Mouse (Mus musculus) lung, postnatal 36 days (tissue): ENCODE data around the gene Miip.

Experiments used
- DNase-seq: peaks from one replicate; pipeline ENCODE4 v3.0.0; 2022; ENCODE audit warnings: mixed read lengths

Gene Miip

DNA sequence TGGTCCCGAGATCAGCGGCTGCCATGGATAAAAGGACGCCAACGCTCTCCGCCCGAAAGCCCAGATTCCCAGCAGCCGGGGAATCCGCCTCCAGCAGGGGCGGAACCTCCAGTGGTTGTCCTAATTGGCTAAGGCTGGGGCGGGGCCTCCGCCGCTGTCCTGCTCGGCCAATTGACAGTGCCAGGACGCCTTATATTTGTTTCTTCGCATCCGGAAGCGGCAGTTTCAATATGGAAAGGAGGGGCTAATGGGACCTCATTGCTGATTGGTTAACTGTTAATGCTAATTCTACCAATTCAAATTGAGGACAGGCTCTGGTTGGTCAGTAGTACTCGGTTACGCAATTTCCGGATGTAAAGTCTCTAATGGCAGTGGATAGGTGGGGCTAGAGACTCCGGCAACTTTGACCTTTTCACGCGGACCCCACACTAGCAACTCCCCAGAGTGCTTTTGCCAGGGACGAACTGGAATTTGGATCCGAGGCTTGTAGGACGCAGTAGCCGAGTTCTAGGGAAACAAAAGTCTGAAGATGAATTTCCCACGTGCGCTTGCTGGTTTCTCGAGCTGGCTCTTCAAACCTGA, at the start of gene Miip, which contains the start of gene Fv1:
TSS of gene Miip (minus strand) at position 367 of the 582 bp plus-strand sequence.
TSS of gene Fv1 (plus strand) at position 530 of the 582 bp plus-strand sequence.
- peak; percentile 99 for DNase-seq

GRCm38 (mm10) chr4:147909486-147909885, 40.9 kb upstream of the Miip start:
- DNase-seq, result peak; percentile 13

DNA sequence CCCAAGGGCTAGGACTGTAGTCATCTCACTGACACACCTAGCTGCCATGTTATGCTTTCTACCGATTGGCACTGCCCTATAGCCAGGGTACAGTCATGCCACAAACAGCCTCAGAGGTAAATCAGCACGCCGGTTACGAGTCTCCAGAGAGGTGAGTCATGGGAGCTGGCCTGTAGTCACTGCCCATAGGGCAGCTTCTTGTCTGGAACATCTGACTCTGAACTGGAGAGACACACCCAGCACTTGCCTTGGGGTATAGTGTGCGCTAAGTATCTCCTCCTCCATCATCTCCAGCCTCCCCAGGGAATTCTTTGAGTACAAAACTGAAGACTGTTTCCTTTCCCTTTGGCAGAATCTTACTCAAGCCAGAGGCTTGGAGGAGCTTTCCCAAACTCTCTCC, 37.6 kb upstream of the Miip start:
- DNase-seq, result no peak

- DNase-seq, result no peak
Measured at GRCm38 (mm10) chr4:147905090-147905659, 36.6 kb upstream of the Miip start.

DNA sequence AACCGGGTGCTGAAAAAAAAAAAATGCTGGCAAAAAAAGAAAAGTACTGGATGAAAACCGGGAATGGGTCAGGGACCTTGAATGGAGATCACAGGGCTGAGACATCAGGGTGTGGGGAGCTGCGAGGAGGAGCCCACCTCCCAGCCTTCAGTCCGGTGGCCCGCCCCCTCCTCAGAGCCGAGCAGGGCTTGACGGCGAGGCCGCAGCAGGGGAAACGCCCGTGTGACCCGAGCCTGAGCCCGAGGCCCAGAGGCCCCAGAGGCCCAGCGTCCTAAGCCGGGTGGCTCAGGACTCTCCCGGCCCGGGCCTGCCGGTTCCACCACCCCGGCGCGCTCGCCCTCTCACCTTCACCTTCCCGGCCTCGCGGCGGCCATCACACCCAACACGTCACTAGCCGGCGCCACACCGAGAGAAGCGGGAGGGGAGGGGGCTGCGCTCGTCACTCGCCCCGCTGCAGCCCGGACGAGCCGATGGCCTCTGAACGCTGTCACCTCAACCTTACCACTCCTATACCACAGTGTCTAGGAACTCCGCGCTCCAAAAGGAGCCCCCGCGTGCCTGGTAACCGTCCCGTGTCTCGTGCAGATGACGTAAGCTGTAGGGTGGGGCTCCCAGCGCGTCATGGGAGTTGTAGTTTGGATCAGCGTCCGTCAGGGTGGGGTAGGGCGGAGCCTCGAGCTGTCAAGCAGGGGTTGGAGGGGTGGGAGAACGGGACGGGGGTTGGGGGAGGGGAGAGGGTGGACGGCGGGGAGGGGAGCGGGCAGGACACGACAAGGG, 35.9 kb upstream of the Miip start, which contains the start of gene Mfn2:
TSS of gene Mfn2 (minus strand) at position 392 of the 777 bp plus-strand sequence.
- DNase-seq, result peak; percentile 95

DNA sequence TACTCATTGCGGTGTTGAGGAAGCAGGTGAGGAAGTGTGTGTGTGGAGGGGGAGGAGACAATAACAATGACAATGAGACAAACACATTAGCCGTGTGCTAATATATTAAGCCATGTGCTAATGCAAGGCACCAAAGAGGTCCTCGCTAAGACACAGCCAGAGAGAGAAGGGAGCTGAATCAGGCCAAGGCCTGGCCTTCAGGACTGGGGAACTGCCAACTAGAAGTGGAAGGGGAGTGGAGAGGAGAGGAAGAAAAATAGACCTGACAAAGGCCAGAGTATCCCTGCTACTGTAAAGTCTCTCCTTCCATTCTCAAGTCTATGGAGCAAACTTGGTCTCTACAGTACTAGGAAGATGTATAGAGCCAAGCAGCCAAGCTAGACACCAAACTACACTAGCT, 35.0 kb upstream of the Miip start:
- DNase-seq, result no peak

- no peak for DNase-seq
Measured at GRCm38 (mm10) chr4:147902906-147903500, 34.4 kb upstream of the Miip start.

GRCm38 (mm10) chr4:147900452-147900851, 31.8 kb upstream of the Miip start:
- DNase-seq, result no peak

- DNase-seq, result no peak
Measured at GRCm38 (mm10) chr4:147897348-147897747, 28.7 kb upstream of the Miip start.

GRCm38 (mm10) chr4:147896411-147896810, 27.8 kb upstream of the Miip start:
- no peak for DNase-seq

DNA sequence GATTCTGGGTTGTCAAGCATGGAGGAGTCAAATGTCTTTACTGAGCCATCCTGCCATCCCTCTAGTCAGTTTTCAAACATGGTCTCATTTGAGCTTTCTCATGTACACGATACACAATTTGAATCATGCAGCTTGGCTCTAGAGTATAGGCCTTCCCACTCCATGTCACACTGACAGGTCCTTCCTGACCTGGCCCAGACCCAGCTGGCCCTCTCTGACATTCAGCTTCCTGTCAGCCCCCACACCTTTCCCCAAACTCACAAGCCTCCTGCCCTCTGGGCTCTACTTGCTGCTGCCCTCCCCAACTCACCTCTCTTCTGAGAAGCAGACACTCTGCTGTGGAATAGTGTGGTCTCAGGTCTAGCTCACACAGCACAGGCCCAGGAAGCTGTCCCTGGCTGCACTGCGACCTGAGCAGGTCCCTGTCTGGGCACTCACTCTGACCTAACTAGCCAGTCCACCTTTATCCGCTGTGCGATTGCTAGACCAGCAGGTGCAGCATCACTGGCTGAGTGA, 27.3 kb upstream of the Miip start:
- DNase-seq, result no peak

DNA sequence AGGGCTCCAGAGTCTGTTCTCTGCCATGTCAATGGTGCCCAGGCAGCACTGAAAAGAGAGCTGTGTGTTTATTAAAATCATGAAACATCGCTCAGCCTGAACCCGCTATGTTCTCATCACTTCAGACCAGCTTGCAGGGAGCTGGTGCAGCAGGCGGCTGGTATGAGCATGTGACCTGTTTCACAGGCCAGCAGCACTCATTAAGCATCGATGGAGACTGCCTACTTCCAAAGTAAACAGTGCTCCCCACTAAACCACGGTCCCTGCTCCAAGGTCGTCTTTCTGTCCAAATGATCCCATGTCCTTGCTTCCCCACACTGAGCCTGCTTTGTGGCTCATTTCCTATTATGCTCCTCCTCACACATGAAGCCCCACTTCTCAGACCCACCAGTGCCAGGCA, 21.7 kb upstream of the Miip start:
- no peak for DNase-seq

- no peak for DNase-seq
Measured at GRCm38 (mm10) chr4:147888237-147888636, 19.6 kb upstream of the Miip start.

GRCm38 (mm10) chr4:147887277-147887676, 18.7 kb upstream of the Miip start:
- DNase-seq, result no peak

DNA sequence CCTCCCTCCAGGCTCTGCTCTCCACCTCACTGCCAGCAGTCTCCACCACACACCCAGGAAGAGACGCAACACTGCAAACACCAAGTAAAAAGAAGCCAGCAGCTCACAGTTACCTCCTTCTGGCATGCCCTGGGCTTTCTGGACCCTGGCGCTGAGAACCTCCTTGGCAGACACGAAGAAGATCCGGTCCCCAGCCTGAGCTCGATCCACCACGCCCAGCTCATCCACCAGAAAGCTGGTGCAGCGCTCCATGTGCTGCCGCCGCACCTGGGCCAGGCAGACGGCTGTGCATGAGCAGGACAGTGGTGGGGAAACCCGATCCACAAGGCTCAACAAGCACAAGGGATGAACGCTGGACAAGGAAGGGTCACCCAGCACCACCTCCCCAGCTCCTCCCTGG, 17.5 kb upstream of the Miip start:
- DNase-seq, result no peak

- no peak for DNase-seq
Measured at GRCm38 (mm10) chr4:147884138-147884537, 15.5 kb upstream of the Miip start.

GRCm38 (mm10) chr4:147883041-147883440, 14.4 kb upstream of the Miip start:
- no peak for DNase-seq

DNA sequence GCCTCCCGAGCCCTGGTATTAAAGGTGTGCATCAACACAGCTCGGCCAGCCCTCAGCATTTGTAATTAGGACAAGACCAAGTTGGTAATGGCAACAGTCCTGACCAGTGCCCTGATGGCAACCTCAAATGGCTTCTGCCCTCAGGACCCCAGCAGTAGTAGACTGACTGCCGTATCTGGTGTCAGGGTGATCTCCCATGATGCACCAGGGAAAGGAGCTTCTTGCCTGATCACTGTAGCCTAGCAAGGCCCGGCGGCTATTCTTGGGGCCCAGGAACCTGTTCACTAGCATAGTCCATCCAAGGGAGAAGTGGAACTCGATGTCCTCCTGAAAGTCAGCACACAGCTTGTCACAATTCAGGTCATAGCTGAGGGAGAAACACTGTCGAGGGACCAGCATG, 13.2 kb upstream of the Miip start:
- DNase-seq, result no peak

DNA sequence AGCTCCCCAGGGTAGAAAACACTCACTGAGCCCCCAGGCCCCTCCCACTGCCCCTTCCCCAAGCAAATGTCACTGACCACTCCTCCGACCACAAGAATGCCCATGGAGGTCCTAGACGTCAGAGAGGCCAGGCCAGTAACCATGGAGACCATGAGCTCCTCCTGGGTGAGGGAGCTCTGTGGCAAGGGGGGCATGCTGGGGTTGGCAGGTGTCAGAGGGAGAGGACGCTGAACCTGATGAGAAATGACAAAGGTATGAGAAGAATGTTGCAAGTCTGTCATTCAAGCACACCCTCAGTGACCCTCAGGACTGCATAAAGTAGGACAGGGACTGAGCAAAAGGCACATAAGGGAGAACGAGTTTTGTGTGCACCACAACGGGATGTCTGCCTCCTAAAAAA, 11.2 kb upstream of the Miip start:
- no peak for DNase-seq

- no peak for DNase-seq
Measured at GRCm38 (mm10) chr4:147879456-147879855, 10.8 kb upstream of the Miip start.

DNA sequence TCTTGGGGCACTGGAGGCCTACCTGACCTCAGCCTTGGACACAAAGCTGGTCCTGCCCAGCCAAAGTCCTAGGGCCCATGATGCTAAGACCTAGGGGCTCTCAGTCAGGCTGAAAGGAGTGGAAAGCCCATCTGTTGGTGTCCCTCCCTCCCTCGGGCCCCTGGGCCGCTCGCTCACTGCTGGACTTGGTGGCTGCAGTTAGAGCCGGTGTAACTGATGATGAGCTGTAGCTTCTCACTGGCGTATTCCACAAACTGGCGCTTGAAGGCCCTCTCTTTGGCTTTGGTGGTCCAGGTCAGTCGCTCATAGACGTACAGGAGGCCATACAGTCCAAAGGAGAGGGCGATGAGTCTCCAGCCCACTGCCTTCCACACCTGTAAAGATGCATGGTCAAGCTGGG, 9.9 kb upstream of the Miip start:
- DNase-seq, result no peak

DNA sequence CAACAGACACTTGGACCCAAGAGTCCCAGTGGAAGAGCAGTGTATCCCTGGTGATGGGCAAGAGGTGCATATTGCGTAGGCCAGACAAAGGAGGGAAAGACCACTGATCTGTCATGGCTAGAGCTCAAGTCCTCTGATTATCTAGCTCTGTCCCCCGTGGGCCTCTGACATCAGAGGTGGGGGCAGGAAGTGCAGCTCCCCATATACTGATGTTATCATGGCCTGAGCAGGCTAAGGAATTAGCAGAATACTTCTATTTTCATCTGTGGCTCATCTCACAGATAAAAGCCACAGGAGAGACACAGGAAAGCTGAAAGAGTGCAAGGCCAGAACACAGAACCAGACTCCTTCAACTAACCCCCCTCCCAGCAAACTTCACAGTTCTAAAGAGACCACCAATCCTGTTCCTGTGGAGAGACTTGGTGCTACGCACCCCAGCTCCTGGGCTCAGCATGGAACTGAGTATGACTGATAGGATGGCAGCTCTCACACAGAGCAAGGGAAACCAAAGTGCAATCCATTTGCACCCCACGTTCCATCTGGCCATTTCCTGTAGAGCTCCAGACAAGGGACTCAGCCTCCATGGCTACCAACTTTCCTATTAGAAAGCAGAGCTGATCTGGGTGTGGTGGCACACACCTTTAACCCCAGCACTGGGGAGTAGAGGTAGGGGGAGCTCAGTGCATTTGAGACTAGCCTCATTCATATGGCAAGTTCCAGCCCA, 7.4 kb upstream of the Miip start:
- no peak for DNase-seq

DNA sequence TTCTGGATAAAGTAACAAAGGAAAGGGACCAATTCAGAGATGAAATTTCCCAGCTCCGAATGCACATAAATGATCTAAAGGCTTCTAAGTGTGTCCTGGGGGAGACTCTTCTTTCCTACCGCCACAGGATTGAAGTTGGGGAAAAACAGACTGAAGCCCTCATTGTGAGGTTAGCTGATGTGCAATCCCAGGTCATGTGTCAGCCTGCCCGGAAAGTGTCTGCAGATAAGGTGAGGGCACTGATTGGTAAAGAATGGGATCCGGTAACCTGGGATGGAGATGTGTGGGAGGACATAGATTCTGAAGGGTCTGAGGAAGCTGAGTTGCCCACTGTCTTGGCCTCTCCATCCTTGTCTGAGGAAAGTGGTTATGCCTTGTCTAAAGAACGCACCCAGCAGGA, 622 bp upstream of the Miip start:
- no peak for DNase-seq
